Mouse (Mus musculus): ENCODE data around the gene Ldhb. TPM values are rescaled to one million over a fixed set of nuclear protein-coding genes. Genes with fewer than 3 reads are reported as not detected.
"Not testable (repeated sequence)": the region's sequence is repeated elsewhere in the genome, so short reads cannot be mapped to it uniquely, and the experiment has no call there.

Gene Ldhb
- total RNA-seq, 2 experiments from 2014 or later: 120 to 334 TPM

DNA sequence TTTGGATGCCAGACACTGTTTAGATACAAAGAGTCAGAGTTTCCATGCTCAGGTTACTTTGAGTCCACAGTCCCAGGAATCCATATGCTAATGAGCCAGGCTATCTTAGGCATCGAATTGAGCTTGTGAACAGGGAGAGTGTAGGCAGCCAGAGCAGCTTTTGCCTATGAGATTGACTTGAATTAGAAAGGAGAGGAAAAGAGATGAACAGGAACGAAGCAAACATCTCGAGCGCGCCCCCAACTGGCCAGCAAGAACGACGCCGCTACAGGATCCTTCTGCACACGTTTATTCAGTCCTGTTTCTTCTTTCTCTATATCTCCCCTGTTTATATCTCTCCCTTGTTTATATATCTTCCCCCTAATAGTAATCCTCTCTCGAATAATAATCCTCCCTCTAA, 7.2 kb upstream of the Ldhb start:
- no peak for DNase-seq

DNA sequence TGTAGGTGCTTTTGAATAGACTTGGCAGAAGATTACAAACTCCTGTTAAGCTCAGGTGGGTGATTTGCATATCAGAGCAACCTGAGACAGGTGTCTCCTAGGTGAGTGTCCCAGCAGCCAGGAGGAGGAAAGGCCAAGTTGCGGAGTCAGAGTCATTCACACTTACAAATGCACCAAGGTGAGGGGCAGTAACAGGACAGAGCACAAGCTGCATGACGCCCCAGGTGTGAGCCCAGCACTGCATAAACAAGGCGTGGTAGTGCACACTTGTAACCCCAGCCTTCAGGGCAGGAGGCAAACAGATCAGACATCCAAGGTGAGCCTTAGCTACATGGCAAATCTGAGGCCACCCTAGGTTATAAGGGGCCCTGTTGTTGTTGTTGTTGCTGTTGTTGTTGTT, 5.1 kb upstream of the Ldhb start:
- no peak for DNase-seq

DNA sequence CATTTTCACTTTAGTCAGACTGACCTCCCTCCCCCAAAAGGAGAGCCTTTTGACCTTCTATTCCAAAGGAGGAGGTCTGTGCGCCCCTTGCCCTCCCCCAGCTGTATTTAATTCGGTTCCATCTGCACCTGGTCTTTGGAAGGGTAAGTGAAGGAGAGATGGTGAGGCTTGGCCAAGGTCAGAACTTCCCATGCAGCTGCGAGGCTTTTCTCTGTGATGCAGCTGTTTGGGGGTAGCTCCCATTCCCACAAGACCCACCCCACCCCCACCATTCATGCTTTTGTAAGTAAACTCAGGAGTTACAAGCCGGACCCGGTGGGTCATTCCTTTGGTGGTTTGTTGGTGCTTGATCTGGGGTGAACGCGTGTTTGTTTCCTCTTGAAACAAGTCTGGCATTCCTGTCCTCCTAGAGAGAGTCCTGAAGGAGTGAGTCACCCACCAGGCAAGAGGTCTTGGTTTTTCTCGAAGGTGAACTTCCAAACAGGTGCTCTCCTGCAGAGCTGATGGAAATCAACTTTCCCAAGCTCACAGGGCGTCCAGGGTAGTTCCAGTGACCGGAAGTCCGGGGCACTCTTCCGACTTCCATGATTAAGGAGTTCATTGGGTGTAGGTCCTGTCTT, 3.9 kb upstream of the Ldhb start:
- no peak for DNase-seq

DNA sequence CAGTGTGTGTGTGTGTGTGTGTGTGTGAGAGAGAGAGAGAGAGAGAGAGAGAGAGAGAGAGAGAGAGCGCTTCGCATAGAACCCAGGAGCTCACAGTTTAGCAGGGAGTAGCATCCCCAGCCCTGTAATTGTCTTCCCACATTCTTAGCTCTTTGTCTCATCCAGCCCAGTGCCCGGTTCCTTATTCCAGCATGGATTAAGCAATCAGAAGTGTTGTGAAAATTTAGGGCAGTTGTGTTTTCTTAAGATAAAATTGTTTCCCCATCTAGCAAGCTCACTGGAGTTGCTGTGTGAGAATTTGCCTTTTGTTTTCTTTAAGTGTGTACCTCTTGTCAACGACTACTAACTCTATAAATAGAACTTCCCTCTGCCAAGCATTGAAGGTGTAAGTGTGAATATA, 906 bp upstream of the Ldhb start:
- DNase-seq: no peak

DNA sequence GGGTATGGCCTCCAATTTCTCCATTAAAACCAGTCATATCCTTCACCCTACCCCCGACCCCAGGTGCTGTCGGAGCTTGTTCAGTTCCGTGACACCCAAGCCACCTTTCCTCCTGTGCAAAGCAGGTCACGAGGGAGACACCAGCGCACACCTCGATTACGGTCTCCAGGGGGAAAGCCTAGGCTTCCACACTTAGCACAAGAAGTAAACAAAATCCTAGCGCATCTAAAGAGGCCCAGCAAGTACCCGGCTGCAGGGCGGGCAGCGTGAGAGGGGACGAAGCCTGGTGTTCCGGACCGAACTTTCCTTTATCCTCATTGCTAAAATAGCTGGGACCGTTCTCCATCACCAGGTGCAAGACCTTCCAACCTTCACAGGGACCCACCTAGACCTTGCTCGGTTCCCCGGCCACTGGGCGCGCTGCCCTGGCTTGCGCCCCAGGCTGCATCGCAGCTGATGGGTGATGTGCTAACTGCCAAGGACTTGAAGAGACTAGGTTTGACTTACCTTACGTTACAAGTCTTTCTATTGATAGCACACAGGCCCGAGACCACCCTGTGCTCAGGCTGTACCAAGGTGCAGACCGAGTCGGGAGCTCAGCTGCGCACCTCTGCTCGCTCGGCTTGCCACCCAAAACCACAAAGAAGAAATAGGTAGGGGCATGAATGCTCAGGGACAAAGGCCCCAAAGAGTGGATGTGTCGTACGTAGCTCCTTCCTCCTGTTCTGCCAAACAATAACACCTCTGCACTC, 548 bp downstream of the Ldhb start:
- no peak for DNase-seq

DNA sequence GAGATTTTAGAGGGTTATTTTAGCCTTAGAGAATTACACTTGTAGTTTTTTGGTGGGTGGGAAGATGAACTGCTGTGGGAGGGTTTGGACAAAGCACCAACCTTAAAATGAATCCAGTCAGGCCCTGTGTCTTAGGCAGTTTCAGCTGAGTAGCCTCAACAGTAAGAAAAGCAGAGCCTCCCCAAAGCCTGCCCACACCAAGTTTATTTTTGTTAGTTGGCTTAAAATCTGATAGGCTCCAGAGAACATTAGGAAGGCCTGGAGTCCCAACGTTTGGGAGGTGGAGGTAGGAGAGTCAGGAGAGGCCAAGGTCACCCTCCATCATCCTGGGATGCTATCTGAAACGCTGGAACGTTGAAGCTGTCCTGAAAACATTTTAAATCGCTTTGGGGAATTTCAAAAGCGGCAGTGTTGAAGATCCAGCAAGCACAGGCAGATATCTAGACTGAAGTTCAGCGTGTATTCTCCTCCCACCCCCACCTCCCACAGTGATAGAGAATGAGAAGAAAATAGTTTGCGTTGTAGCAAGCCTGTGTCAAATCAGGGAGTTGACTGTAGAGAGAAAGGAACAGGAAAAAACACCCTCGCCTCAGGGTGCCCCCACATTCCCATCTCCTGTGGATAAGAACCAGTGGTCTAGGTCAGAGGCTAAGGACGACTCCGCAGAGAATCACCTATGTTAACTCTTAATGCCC, 1.3 kb downstream of the Ldhb start:
- no peak for DNase-seq

DNA sequence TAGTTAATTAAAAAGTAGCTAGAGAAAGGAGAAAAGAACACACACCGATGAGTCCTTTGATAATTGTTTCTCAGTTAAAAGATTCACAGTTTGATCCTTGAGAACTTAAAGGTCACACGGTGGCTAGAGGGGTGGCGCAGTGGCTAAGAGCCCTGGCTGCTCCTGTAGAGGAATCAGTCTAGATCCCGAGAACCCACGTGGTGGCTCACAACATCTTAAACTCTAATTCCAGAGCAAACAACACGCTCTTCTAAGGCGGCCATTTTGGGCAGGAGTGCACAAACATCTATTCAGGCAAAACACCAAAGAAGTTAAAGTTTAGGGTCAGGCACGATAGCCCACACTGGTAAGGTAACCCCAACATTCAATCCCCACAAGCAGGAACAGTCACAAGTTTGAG, 4.2 kb downstream of the Ldhb start:
- no peak for DNase-seq

DNA sequence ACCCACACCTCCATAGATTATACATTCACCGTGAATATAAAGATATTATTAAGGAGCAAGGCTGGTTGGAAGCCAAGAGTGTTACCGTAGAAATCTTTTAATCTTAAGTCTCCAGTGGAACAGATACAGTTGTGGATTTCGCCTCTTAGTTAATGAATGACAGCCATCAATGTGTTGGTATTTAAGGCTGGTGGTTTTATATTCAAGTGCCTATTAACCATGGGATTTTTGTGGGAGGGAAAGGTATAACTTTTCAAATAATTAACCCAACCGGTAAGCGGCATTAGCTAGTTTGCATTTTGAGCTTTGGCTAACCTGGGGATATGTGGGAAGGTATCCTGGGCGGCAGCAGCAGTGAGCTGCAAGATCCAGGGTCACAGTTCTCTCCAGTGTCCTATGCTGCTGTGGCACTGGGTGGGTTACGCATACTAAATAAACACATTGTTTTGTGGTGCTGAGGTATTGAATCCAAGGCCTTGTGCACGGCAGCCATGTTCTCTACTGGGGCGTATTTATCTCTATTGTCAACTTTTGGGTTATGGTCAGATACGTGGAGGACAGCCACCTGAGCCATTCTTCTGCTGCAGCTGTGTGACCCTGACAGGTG, 5.1 kb downstream of the Ldhb start:
- DNase-seq: no peak

DNA sequence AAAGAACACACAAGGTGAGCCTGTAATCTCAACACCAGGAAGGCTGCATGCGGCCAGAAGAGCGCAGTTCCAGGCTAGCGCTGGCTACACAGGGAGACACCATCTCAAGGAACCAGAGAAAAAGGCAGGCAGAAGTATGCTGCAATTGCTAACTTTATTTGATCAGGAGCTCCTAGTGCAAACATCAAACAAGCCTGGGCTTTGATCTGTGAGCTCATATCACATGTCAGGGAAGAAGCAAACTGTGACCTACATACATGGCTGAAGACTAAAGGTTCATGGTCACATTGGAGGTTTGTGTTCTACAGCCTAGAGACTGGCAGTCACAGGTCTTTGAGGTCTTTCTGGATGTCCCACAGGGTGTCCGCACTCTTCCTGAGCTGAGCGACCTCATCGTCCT, 17.6 kb downstream of the Ldhb start:
- not testable (repeated sequence) for DNase-seq

DNA sequence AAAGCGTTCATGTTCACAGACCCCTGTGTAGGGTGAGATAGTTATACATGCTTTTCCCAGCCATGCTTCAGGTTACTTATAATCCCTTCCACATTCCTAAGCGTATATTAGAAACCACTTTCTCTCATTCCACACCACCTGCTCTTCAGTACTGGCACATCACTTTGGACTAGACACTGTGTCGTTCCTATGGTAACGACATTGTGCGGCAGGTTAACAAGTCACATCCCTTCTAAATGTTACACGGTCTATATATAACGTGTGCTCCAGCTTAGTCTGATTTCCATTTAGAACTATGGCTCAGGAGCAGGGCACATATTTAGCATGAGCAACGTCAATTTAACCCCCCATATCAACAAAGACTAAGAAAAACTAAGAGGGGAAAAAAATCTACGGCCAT, 20.1 kb downstream of the Ldhb start:
- DNase-seq: no peak

DNA sequence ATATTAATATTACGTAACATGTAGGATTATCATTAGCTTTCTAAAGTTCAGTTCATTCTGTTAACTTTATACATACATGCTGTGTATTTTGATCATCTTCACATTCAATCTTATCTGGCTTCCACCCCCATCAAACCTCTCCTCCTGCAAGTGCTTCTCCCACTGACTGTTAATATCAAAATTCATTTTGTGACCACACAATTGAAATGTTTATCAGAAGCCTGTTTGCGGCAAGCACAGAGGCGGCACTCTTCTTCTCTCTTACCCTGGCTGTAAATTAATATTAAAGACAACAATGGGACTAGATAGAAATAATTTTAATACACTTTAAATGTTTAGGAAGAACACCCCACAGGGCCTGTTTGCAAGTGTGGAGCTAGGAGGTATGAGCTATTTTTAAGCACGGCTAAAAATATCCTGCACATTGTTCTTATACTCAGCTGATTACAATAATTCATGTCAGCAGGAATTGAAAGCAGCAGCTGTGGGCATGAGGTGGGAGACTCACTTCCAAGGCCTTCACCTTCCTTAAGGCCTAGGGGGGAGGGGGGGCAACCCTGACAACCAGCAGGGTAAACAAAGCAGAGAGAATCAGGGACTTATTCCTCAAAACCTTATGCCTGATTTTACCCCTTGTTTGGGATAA, 22.2 kb downstream of the Ldhb start:
- no peak for DNase-seq

DNA sequence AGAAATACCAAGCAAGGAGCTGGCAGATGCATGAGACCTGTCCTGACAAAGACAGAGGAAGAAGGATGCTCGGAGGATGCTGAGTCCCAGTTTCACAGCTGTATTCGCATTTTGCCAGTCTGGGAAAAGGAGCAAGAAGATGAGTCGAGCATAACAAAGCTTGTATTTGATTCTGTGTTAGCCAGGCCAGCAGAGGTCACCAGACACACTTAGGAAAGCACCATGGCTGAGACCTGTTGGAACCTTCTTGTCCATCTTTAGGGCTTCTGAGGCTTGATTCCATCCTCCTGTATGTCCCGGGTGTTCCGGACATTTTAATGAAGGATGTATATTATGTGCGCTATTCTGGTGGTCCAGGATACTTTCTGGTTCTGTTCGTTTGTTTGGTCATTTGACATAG, 30.5 kb downstream of the Ldhb start:
- no peak for DNase-seq

DNA sequence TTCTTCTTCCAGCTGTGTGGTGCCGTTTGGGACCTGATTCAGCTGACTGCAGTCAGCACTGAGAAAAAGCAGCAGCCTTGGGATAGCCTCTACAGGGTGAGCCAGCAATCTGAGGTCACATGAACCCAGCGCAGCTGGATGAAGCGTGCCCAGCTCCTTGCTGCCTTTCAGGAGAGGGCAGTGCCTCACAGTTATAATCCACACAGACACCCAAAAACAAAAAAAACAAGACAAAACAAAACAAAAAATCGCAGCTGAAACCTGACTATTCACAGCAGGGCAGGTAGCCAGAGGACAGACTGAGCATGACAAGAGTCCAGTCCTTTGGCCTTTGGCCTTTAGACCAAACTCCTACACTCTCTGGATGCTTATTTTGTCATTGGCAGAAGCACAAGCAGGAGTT, 35.0 kb downstream of the Ldhb start, which contains the start of gene Gys2:
TSS of gene Gys2 (minus strand) at position 309 of the 403 bp plus-strand sequence.
- no peak for DNase-seq

DNA sequence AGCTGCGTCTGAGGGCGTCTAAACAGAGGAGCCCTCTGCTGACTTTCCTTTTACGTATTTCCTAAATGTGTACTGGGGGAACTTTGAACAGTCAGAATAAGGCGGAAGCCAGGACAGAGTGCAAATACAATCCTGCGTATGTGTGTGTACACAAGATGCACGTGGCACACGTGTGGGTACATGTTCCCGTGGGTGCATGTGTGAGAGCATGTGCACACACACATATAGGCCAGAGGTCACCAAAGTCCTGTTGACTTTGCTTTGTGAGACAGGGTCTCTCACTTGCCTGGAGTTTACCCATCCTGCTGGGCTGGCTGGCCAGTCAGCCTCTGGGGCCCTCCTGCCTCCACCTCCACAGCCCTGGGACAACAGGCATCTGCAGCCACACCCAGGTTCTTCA, 36.6 kb downstream of the Ldhb start:
- DNase-seq: no peak

DNA sequence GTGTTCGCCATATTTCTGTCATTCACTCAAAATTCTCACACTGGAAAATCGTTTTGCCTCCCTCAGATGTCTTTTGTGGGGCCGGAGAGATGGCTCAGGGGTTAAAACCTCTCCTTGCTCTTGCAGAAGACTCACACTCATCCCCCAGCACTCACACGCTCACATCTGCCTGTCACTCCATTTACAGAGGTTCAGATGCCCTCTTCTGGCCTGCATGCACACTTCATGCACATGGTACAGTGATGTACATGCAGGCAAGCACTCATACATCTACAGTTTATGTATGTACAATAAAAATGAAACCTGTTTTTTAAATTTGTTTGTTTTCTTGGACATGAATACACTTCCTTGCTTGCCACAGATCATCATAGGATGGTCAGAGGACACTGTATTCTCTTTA, 38.2 kb downstream of the Ldhb start:
- no peak for DNase-seq

DNA sequence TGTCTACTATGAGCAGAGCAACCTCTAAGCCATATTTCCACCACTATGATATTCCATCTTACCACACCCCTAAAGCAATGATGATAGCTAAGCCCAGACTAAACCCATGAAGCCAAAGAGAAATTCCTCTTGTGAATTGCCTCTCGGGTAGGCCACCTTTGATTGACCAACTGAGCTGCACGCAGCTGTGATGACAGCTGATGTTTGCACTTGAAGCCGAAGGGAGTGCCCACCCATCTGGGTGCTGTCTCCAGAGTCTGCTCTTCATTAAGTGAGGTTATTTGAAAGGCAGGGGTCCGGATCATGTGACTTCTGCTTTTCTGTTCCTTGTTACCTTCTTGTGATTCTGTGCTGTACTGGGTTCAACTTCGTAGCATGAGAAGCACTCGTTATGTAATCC, 45.6 kb downstream of the Ldhb start:
- no peak for DNase-seq

DNA sequence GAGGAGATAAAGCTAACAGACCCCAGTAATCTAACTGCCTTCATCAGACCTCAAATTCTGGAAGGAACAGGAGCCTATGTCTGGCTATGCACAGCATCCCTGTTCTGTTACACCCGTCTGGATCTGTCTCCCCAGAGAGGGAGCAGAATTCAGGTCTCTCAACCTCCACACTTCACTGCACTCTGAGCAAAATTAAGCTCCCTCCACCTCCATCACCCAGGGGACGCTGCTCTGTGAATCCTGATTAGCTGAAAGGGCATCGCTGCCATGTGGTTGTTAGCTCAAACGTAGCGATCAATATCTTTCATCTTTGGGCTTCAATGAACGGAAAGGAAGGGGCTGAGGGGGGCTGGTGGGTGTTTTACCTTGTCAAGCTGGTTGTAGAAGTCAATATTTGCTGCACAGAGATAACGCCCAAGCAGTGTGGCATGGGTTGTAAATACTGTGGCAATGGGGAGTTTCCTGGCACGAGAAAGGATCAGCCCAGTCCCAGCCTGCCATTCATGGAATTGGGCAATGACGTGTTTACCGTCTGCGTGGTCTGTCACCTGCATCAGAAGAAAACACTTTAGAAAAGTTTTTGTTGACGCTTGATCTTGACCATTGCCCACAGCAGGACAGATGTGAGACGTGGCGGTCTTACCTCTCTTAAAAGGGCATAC, 48.6 kb downstream of the Ldhb start:
- no peak for DNase-seq

DNA sequence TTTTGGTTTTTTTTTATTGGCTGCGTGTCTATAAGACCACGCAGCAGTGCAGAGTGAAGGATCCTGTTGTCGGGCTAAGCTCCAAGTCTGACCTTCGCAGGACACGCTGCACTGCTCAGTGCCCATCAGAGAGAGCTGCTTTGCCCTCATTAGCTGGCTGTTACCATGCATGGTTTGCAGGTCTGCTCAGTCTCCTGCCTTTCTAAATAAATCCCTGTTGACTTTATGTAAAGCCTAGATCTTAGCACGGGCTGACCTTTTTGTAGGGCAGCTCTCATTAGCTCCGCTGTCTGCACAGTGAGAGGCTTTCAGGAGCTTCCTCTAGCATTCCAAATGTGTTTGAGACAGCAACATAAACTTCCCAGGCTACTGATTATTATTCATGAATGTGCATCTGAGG, 49.7 kb downstream of the Ldhb start:
- DNase-seq: no peak

DNA sequence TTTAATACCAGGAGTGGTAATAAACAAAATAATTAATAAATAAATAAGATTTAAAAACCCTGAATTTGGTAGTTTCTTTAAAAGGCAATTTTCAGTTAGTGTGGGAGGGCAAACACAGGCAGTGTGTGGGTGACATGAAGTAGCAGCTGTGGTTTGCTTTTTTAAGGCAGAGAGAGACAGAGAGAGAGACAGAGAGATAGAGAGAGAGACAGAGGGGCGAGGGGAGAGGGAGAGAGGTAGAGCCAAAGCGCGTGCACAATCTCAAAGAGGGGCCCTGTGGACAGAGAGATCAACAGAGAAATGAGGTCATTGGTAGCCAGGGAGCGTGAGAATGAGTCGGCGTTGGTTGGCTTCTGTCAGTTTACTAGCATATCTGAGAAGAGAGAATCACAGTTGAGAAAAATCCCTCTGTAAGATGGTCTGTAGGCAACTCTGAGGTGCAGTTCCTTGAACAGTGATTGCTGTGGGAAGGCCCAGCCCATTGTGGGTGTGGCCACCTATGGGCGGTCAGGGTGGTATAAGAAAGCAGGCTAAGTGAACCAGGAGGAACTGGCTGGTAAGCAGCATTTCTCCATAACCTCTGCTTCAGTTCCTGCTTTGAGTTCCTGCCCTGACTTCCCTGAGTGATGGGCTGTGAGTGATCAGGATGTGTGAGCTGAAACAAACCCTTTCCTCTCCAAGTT, 52.3 kb downstream of the Ldhb start:
- DNase-seq: no peak

DNA sequence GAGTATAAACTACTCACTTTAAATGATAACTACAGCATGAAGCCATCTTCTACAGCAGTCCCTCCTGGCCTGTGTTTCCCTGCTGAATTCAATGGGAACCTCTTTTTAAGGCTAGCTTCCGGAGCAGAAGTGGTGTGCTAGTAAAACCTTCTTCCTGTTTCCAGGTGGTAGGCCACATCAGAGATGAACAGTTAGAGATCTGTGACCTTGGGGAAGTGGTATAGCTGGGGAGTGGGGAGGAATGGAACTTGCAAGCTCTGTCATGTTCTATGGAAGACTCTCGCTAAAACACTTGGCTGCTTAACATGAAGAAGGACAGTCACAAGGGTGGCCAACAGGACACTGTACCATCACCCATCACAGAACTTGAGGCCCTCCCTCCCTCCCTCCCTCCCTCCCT, 54.4 kb downstream of the Ldhb start:
- DNase-seq: no peak

DNA sequence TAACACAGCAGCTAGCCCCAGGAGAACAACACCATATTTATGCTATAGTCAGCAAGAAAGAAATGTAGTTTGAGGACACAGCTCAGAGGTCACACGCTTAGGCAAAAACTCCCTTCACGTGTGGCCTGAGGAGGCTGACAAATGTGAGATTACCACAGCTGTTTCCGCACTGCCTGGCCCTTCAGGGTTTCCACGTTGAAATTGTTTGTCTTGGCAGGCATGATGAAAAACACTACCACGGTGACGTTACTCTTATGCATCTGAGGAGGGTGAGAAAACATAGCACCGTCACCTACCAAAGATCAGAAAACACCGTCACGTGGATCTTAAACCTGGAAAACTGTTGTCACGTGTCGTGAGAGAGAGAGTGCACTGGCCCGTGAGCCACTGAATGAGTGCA, 56.4 kb downstream of the Ldhb start:
- no peak for DNase-seq

Data from gastrocnemius, postnatal 25 days (tissue).